Mouse (Mus musculus) kidney, adult 8-10 months (tissue): ENCODE measurements at regions not wholly inside any gene's neighbourhood (a gene's known extent, or its start where the extent isn't known, plus 50 kb on each side); places are given as distances from the start of the nearest gene placed in this dataset.
A peak's percentile ranks its signal among the peaks of the same experiment; 100 is the strongest.

Source experiments
- DNase-seq, 2 experiments: peaks; one replicate each; pipeline ENCODE4 v3.0.0; 2022

GRCm38 (mm10) chr15:85675126-85675525, 59.7 kb upstream of the Ppara start:
- DNase-seq = no peak

- peak; percentile 83 to 89 for DNase-seq
These were observed 59.0 kb upstream of the Ppara start for GRCm38 (mm10) chr15:85675736-85676135.

DNA sequence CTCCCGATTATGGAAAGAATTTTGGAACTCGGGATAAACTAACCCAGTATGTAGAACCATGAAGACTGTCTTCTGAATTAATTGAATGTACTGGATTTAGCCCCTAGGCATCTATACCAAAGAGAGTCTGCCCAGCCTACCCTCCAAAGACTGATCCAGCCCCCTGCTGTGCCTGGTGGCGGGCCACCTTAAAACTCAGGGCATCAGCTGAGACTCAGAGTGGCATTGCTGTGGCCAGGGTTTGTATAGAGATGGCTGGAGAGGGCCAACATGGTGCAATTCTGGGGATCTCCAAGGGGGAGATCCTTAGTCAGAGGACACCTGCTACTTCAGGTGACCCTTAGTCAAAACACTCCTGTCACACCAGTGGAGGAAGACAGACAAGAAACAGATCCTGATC, 58.6 kb upstream of the Ppara start:
- no peak for DNase-seq

GRCm38 (mm10) chr15:85676871-85677270, 57.9 kb upstream of the Ppara start:
- no peak for DNase-seq

GRCm38 (mm10) chr15:85677381-85677780, 57.4 kb upstream of the Ppara start:
- no peak for DNase-seq

DNA sequence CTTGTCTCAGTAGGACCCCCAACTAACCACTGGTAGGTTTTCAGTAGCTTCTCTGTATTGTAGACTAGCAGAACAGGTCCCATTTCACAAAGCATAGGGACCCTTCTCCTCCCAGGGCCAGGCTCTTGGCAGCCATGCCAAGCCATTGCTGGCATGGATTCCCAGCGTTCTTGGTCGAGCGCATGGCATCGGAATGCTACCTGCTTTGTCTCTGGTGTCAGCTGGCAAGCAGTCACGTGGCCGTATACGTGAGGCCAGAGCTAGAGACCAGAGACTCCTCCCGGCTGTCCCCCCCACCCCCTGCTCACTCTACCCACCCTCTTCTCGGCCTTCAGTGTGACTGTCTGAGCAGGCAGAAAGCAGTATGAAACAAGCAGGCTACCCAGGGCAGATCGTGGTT, 56.9 kb upstream of the Ppara start:
- DNase-seq = peak; percentile 83 to 87

DNA sequence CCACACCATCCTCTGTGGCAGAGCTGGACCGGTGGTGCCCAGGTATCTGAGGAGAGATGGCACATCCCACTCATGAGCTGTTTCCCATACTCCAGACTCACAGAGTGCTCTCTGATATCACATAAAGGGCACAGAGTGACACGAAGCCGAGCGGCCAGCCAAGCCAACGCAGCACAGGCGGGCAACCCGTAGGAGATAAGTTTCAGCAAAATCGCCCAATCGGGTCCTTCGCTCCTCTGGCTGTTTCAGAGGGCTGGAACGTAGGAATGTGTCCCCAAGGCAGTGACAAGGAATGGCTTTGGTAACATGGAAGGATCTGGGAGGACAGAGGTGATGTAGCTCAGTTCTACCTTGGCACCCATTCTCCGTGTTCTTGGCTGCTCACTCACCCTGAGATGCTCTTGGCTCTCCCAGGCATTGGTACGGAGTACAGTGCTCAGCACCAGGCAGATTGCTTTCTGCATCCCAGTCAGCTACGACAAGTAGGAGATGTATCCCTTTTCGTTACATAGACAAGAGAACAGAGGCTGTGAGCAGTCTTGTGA, 56.4 kb upstream of the Ppara start:
- DNase-seq = no peak

DNA sequence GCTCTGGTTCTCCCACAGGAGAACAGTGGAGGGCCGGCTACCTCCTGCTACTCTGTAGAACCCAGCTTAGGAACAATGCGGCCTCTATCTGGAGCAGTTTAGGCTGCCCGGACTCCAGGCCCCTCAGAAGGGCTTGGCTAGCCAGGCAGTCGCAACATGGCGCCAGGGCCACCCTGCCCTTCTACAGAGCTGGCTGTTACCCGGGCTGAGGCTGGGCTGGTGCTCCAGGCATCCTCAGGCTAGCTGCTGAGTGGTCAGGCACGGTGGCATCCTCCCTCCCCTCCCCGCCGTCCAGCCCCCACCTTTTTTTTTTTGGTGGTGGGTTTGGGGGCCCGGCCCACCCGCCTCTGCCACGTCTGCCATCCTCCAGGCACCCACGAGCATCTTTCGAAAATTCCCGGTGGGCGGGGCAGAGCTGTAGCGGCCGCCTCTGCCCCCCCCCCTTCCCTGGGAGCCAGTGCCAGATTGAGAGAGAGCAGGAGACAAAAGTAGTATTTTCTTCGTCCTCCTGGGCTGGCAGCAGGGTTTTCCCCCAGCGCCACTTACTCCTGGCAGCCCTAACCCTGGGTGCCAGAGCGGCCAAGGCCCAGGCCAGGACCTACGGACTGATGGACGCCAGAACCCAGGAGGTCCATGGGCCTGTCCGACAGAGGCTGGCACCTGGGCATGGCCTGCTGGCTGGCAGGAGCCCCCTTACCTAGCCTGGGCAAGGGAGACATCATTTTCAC, 55.6 kb upstream of the Ppara start:
- no peak for DNase-seq

GRCm38 (mm10) chr15:85679864-85680428, 54.8 kb upstream of the Ppara start:
- DNase-seq = no peak

DNA sequence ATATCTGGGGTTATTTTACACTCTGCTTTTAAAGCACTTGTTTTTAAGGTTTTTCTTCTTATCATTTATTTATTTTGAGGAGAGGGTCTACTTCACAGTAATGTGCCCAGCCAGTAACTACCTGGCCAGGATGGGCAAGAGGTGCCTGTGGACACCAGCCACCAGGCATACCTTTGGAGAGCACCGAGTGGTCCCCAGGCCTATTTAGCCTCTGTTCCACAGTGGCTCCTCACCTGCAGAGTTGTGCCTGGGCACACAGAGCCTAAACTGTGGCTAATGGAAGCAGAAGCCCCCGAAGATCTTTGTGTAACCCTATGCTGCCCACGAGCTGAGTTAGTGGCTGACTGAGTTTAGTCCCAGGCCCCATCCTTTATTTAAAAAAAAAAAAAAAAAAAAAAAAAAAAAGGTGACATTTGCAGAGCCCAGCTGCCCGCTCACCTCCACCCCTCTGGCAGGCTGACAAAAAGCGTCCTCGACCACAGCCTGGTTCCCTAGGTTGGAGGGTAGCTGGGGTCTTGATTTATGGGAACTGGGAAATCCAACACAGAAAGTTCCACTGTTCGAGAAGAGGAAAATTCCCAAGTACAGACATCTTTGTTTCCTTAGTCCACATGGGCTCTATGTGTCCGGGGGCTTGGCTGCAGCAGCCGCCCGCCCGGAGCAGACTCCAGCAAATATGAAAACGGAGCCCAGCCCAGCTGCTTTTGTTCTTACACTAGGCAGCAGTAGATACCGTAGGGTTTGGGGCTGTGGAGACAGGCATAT, 54.1 kb upstream of the Ppara start:
- no peak for DNase-seq

GRCm38 (mm10) chr15:85682116-85682515, 52.7 kb upstream of the Ppara start:
- no peak for DNase-seq

GRCm38 (mm10) chr15:85682780-85683179, 52.0 kb upstream of the Ppara start:
- DNase-seq = no peak

GRCm38 (mm10) chr15:85683271-85683670, 51.5 kb upstream of the Ppara start:
- DNase-seq = no peak

- DNase-seq = no peak
These were observed 51.1 kb upstream of the Ppara start for GRCm38 (mm10) chr15:85683716-85684115.

DNA sequence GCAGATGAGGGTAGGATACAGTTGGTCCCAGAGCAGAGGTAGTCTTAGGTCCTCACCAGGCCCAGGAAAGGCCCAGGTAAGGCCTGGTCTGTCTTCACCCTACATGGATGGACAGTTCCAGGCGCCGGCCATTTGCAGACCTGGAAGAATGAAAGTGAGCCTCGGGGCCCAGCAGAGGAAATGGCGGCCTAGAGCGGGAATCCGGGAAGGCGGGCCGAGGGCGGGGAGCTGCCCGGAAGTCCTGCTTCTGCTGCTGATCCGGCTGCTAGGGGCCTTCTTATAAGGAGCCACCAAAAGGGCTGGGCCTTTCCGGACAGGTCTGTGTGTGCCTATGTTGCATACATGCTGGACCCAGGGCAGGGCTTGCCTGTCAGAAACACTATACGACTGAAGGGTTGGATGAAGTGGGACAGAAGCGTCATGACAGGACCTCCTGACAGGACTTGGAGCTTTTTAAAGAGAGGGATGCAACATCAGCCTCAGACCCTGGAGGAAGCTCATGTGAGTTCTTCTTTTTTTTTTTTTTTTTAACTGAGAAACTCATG, 50.5 kb upstream of the Ppara start:
- DNase-seq = peak in 1 of 2 experiments; percentile 68

DNA sequence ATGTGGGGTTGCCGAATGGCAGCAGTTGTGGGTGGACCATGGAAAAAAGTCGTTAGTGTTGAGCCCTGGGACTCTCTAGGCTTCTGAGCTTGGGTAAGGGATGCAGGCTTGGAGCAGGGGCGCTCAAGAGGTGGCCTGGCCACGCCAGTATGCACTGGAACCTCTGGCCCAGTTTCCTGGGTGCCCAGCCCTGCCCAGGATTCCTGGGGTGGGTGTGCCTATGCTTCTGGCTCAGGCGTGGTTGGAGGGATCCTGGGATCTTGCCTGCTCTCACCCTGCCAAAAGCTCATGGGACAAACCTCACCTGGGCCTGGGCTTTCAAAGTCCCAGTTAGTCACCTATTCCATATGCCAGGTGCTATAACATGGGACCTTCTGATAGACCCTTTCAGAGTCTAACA, 49.9 kb upstream of the Ppara start:
- DNase-seq = no peak
